Mouse (Mus musculus): Measurements from ENCODE around the gene Nkain2. TPM values are rescaled to one million over a fixed set of nuclear protein-coding genes. Genes with fewer than 3 reads are reported as not detected.
A peak's percentile ranks its signal among the peaks of the same experiment; 100 is the strongest.
"Not testable (repeated sequence)": the region's sequence is repeated elsewhere in the genome, so short reads cannot be mapped to it uniquely, and the experiment has no call there.

Gene Nkain2
- total RNA-seq (2021) = 0.21 TPM in 1 of 2 replicates, not detected in the other
- long read RNA-seq = 0 reads

DNA sequence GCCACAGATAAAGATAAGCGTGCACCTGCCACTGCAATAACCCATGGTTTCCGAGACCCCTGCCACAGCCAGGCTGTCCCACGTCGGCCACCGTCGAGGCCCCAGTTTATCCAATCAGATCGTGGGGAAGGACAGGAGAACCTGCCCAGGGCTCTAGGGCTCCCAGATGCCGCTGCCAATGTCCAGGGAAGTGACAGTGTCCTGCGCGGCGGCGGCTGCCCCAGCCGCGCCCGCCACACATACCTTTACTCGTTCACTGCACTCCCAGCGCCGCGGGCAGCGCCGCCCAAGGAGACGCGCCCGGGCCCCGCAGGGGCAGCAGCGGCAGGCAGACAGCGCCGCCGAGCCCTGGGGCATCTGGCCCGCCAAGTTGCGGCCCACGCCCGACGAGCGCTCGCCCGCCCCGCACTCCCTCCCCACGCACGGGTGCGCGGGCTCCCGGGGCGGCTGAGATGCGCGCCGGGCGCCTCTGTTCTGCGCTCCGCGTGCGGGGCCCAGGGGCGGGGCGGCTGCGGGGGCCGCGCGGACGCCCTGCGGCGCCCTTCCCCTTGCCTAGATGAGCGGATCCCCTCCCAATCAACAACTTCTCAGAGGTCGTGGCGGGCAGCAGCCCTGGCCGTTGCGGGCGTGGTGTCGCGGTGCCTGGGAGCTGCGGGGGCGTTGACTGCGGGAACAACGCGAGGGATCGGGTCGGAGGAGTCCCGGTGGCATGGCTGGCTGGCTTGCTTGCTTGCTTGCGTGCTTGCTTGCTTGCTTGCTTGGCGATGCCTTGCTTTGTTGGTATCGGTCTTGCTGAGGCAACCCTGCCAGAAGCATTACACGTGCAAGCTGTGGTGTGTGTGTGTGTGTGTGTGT is at the start of gene Nkain2:
TSS of gene Nkain2 (minus strand) at position 811 of the 855 bp plus-strand sequence.
- DNase-seq = peak; percentile 20

DNA sequence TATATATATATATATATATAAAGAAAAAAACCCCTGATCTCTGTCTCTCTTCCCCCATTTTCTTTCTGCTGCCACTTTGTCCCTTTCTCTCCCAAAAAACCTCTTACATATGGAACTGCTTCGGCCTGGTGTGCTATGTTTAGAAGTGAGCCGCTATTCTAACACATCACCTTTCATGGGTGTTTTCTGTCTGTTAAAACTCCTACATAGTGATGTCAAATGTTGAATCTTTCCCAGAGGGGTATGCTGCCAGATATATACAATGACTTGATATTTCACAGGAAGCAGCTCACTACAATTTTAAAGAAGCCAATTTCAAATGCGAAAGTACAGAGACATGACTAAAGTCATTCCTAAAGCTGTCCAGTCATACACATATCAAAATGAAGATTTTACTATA is 49.6 kb upstream of the Nkain2 start:
- DNase-seq = no peak

DNA sequence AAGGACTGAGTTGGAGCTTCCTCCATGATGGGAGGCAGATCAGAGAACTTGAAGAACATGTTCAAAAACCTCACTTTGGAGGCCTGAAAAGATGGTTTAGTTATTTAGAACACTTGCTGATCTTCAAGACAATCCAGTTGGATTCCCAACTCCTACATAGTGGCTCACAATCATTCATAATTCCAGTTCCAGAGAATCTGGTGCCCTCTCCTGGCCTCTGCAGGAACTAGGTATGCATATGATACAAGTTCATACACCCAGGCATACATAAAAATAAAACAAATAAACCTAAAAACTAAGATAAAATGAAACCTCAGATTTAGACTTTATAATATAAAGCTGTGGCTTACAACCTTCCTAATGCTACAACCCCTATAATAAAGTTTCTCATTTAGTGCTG is 4.8 kb upstream of the Nkain2 start:
- DNase-seq = peak; percentile 12

DNA sequence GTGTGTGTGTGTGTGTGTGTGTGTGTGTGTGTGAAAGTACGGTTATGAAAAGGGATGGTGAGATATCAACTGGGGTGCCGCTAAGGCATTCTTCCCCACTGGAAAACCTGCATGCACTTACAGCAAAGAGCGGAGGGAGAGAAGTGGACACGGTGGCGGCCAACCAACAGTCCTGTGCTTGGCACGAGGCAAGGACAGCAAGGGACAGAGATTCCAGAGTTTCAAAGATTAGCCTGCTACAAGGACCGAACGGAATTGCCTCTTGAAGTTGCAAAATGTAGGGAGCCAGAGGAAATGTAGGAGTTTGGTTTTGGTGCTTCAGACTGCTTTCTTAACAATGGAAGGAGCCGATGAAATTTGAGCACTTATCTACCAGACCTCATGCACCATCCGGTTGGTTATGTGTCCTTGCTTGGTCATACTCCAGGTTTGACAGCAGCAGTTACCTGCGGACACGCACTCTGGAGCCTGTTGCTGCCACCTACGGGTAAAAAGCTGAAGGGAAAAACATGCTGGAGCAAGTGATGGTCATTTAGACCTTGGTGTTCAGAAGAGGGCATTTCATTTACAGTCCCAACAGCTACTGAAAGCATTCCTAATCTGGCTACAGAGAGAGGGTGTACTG is 357 bp upstream of the Nkain2 start:
- peak; percentile 8 for DNase-seq

DNA sequence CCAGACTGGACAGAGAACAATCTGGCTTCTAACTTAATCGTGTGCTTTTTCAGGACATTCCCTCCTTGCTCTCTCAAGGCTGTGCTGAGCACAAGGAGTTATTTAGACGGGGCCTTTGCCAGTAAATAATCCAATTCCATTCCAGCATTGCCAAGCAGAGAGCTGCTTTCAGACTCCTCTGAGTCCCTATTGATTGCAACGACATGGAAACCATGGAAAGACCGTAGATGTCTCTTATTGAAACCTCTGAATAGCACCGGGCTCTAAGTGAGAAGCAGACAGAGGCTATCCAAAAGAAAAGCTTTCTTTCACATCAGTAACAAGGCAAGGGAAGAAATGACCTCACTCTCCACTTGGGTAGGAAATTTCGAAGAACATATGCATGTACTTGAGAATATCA is 8.3 kb downstream of the Nkain2 start:
- DNase-seq = no peak

DNA sequence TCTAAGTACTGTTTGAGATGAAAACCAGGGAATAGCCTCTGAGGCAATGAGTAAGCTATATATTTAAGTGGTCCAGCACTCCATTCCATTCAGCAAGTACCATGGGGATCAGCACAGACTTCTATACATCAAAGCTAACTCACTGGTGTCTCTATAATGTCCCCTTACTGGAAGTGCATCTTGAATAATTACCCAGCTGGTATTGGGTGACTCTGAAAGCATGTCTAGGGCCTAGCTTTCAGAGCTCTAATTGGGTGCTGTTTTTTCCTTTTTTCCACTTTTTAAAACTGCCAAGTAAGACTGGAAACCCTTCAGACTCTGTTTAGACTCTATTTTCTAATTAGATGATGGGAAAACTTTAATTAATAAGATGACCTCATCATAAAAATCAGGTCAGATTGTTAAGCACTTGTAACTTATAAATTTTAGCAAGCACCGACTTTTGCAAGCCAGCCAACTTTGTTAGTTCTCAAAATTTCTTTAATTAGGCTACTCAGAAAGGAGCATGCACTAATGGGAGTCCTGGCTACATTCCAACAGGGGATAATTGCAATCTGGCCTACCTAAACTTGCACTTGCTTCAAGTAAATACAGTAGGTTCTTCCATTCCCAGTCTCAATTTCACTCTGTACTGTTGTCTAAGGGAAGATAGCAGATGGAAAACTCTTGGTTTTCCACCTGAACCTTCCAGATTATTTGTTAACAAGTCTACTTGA is 19.4 kb downstream of the Nkain2 start:
- DNase-seq = no peak

DNA sequence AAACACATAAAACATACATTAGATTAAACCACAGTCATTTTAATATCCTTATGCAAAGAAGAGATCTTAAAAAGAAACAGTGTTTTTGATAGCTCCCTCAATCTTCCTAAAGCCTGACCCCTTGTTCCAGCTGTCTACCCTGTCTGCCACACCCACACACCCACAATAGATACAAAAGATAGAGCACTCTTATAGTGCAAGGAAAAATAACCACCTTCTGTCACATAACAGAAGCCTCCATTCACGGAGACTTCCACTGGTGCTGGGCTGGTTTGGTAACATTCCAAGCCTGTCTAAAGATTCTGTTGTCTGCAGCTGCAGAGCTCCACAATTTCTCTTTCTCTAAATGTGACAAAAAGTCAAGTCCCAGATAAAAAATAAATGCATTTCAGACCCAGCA is 20.7 kb downstream of the Nkain2 start:
- DNase-seq = no peak

DNA sequence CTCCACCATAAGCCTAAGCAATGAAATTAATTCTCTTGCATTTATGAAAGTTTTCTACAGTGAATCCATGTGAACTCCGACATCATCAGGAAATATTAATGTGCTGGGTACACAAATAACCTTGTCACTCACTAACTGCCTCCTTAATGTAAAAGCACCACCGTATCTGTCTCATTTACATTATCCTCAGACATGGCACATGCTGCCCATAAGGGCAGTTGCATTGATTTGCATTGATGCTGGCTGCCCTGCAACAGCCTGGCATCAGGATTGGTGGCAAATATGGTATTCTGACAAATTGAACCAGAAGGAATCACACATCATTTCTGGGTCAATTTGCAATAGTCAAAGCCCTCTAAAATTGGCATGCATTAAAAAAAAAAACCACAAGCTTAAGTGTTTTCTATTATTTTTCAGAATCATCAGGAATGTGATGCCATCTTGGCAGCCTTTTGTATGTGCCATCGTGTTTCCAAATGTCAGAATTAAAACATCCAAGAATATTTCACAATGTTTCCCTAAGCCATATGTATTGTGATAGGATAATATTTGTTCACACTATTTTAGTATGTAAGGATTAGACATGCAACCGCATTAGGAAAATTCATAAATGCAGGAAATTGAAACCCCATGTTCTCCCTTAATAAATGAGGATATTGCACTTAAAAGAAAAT is 74.9 kb downstream of the Nkain2 start:
- DNase-seq = no peak

DNA sequence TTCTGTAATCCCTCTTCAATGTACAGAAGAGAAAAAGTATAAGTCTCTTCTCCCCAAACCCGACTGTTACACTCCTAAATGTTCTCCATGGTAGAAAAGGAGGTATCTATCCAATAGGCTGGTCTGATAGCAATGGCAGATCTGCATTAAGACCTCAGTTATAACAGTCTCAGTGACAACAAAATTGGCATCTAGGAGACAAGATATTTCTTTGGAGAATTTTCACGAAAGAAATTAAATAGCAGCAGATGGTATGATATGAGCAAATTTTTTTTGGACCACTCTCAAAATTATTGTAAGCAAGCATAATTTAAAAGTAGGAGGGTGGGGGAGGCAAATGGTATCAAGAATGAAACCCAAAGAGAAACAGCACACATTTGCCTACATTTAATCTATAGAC is 94.0 kb downstream of the Nkain2 start:
- no peak for DNase-seq

DNA sequence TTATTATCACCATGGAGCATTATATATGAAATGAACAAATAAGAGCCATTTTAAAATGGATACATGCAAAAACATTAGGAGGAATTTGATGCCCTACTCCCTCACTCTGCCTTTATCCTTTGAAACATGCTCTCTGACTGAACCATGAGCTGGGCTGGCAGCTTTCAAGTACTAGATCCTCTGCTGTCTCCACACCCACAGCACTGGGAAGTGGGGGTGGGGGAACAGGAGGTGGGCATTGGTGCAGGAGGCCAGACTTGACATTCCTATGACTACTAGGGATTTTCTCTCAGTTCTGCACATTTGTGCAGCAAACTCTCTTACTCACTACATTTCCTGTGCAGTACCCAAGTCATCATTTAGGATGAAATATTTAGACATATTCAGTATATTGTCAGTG is 99.7 kb downstream of the Nkain2 start:
- DNase-seq = no peak

DNA sequence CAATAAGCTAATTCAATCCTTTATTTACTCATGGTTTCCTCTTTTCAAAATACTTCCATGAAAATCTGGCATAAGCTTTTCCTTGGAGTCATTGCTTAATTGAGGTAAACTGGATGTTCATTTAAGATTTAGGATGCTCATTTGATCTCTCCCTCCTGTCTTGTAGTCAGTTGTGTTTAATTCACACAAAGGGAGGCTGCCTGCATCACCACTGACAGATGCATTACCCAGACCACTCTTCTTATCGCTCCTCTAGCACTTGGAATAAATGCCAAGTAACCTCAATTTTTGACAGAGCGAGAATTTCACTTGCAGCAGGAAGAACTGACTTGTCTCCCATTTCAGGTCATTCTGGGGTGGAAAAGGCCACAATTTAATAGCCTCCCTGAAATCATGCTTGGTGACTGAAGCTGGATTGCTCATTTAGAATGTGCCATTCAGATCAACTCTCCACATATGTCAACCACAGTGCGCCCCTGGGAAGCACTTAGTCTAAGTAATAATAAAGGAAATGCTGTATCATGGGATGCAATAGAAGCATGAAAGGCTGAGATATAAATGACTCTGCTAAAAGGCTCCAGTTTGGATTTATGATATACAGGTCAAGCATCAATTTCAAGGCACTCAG is 107.4 kb downstream of the Nkain2 start:
- no peak for DNase-seq

DNA sequence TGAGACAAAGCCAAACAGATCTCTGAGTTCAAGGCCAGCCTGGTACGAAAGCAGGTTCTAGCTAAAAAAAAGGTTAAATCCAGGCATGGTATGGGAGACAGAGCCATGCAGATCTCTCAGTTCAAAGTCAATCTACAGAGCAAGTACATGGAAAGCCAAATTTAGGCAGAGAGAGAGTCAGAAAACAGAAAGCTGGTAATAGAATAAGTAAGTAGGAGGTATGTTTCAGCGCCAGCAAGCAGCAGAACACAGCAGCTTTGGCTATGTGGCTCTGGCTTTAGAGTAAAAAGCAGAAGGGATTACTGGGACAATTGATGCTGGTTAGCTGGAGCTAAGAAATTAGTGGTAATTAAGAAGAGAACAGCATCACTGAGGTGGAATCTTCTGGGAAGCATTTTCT is 151.3 kb downstream of the Nkain2 start:
- DNase-seq = no peak

DNA sequence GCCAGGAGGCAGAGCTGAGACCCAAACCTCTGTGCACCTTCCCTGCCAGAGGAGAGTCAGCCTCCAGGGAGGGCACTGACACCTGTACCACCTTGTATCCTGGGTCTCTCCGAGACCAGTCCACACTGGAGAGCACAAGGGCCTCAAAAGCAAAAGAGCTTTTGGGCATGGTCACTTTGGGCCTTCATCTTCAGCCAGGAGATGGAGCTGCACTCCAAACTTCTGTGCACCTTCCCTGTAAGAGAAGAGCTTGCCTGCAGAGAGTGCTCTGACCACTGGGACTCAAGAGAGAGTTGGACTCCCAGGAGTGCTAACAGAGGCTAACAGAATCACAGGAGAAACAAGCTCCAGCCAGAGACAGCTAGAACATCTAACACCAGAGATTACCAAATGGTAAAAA is 183.7 kb downstream of the Nkain2 start:
- DNase-seq = not testable (repeated sequence)

DNA sequence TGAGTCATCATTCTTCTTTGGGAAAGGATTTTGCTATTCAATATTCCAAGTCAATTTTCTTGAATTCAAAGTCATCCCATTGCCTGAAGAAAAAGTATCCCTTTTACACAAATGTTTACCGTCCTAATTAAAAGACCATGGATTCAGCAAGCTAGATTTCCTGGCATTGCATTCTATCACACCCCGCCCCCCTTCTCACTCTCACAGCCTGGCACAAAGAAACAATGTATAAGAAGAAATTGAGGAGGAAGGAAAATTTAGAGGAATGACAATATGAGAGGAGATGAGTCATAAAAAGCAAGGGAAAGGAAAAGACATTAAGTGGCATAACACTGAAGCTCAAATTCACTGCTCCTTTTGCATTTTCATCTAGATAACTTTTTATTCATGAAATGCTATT is 193.6 kb downstream of the Nkain2 start:
- DNase-seq = no peak

DNA sequence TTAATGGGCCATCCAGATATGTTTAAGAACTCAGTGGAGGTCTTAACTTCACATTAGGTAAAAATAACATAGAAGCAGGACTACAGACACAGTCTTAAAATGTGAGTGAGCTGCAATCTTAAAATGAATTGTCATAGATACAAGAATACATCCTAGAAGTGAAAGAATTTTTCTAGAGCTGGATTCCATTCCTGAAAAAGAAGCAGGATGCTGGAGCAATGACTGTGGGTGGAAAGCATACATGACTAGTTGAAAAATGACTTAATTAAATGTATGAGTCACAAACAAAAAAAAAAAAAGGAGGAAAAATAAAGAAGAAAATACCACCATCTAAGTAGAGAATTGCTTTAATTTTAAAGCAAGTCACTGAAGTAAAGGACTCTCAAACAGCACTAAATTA is 205.7 kb downstream of the Nkain2 start:
- DNase-seq = no peak

DNA sequence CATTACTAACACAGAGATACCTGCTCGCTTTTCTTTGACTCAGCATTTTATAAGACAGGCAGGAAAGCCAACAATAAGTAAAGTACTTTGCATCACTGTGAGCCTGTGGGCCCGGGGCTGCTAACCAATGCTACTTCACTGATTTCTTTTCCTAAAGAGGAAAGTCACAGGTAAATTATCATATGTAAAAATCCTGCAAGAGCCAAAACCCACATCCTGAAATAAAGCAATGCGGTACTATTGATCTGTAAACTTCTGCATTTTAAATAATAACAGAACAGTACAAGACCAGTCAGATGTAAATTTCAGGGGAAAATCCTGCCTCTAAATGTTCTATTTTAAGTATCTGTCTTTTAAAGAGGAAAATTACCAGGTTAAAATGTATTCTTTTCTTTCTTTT is 250.0 kb downstream of the Nkain2 start:
- DNase-seq = no peak

DNA sequence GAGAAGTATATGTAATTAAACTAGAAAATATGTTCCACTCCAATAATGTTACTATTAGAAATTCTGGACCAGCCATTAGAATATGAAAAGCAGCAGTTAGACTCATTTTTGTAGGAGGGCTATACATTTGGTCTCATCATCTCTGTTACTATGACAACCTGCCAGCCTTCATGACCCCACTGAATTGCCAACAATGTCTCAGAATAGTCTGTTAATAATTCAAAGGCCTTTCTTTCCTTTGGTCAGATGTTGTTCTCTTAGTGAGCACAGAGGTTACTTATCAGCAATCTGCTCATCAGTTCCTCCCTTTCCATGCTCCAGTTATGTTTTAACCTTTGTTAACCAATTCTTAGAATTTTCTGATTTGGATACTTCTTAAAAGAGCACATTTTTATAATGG is 251.1 kb downstream of the Nkain2 start:
- DNase-seq = no peak

DNA sequence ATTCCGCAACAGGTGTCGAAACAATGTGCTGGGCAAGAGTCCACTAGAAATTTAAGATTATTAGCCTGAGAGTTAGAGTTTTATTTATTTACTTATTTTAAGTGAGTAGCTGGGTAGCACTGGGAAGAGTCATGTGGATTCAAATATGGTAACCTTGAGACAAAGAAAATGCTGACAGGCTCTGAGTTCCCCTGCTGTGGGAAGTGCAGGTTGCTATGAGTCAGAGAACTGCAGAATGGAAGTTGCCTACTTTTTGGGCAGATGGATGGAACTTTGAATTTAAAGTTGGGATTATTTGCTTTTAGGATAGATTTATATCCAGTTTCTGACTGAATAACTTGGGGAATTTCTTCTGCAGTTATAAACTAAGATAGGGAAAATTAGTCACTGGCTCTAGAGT is 259.2 kb downstream of the Nkain2 start:
- DNase-seq = no peak

DNA sequence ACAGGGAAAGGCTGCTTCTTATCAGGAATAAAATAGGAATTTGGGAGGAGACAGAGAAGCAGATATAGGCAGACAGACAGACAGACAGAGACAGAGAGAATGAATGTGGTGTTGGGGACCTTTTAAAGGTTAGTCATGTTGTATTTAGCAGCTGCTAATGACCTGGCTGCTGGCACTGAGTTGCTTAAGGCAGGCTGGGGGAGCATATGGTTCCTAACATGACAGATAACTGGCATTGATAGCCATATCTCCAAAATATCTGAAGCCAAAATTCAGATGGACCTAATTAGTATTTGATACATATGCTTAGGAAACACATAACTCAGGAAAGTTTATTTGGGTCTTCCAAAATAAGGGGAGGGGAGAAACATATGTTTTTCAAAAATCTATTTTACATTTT is 285.8 kb downstream of the Nkain2 start:
- no peak for DNase-seq

DNA sequence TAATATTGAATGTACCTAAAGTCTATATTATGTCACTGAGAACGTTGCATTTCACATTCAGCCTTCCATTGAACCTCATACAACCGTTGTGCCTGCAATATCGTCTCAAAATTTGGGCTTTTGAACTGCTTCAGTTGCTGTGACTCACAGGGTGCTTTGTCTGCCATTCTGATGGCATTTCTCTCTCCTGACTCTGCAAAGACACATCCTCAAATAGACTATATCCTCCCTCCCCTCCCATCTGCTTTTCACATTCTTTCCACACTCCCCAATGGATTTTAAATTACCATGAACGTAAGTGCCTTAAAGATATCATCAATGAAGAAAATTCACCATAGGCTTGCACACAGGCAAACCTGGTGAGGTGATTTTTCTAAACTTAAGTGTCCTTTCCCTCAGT is 287.5 kb downstream of the Nkain2 start:
- DNase-seq = no peak

DNA sequence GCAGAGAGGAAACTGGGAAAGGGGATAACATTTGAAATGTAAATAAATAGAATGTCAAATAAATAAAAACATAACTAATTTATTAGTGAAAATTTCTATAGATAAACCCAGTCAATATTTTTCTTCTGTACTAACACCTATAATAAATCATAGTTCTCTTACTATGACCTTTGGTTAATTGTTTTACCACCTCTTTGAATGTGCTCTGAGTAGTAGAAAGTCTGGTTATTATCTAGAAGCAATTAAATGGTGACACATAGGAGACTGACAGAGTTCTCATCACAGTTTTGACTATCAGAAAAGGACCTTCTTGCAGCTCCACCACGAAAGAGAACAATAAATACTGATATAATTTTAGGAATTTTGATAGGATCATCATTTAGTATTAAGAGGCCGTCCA is 295.3 kb downstream of the Nkain2 start:
- DNase-seq = no peak

DNA sequence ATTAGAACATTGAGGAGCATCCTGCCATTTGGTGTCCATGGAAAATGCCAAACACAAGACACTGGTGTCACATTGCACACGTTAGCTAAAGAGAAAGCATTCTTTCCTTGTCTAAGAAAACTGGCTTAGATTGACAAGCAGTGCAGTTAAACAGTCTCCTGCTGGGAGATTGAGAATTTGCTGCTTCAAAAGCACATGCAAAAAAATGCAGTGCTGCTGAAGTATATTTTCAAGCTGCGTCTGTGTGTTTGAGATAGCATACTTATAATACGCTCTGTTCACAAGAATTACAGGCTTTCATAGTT is 313.0 kb downstream of the Nkain2 start:
- DNase-seq = no peak
